Mouse (Mus musculus) left cerebral cortex, adult 9 months (tissue): Measurements from ENCODE around the gene Capn2.

ENCODE experiments used
- DNase-seq, 2 experiments: peaks; one replicate each; pipeline ENCODE4 v3.0.0; 2022; ENCODE audit warnings: low spot score in 2 of 2

The Capn2 gene

GRCm38 (mm10) chr1:182501815-182502405 lies 15.5 kb downstream of the Capn2 start:
- DNase-seq: no peak

- DNase-seq: no peak
Measured at GRCm38 (mm10) chr1:182500843-182501242, 16.6 kb downstream of the Capn2 start.

- no peak for DNase-seq
Measured at GRCm38 (mm10) chr1:182500224-182500623, 17.2 kb downstream of the Capn2 start.

GRCm38 (mm10) chr1:182499443-182500089 lies 17.8 kb downstream of the Capn2 start:
- DNase-seq: no peak

GRCm38 (mm10) chr1:182497736-182498135 lies 19.7 kb downstream of the Capn2 start:
- DNase-seq: no peak

- DNase-seq: no peak
Measured at GRCm38 (mm10) chr1:182496685-182497084, 20.7 kb downstream of the Capn2 start.

- no peak for DNase-seq
Measured at GRCm38 (mm10) chr1:182494285-182495145, 22.9 kb downstream of the Capn2 start.

GRCm38 (mm10) chr1:182491839-182492238 lies 25.6 kb downstream of the Capn2 start:
- DNase-seq: no peak

- no peak for DNase-seq
Measured at GRCm38 (mm10) chr1:182490568-182490967, 26.8 kb downstream of the Capn2 start.

GRCm38 (mm10) chr1:182489803-182490452 lies 27.5 kb downstream of the Capn2 start:
- peak; percentile 90 to 95 for DNase-seq

- DNase-seq: no peak
Measured at GRCm38 (mm10) chr1:182488503-182488902, 28.9 kb downstream of the Capn2 start.

GRCm38 (mm10) chr1:182483910-182484274 lies 33.5 kb downstream of the Capn2 start:
- DNase-seq: peak in 1 of 2 experiments; percentile 39

- no peak for DNase-seq
Measured at GRCm38 (mm10) chr1:182482991-182483909, 34.2 kb downstream of the Capn2 start.

- DNase-seq: no peak
Measured at GRCm38 (mm10) chr1:182481646-182482295, 35.6 kb downstream of the Capn2 start.

GRCm38 (mm10) chr1:182481138-182481537 lies 36.3 kb downstream of the Capn2 start:
- DNase-seq: no peak

GRCm38 (mm10) chr1:182478935-182479334 lies 38.5 kb downstream of the Capn2 start:
- no peak for DNase-seq

- peak; percentile 58 to 72 for DNase-seq
Measured at GRCm38 (mm10) chr1:182475005-182475796, 42.2 kb downstream of the Capn2 start.

GRCm38 (mm10) chr1:182465978-182466377 lies 51.4 kb downstream of the Capn2 start:
- no peak for DNase-seq

- no peak for DNase-seq
Measured at GRCm38 (mm10) chr1:182465309-182465708, 52.1 kb downstream of the Capn2 start.

GRCm38 (mm10) chr1:182461813-182462212 lies 55.6 kb downstream of the Capn2 start:
- DNase-seq: peak in 1 of 2 experiments; percentile 36
